Mouse (Mus musculus) kidney, embryonic 14.5 days (tissue): ENCODE measurements at regions not wholly inside any gene's neighbourhood (a gene's known extent, or its start where the extent isn't known, plus 50 kb on each side); places are given as distances from the start of the nearest gene placed in this dataset.

Experiments
- ATAC-seq: fragments of 200-750 bp; cut with Nextera tagmentation; 2 replicates; pipeline ENCODE4 v1.8.0; 2017; ENCODE audit warnings: moderate number of reproducible peaks, mild to moderate bottlenecking, moderate TSS enrichment, moderate library complexity; ENCODE audit not compliant: low FRiP score, low TSS enrichment
- H3K27ac ChIP-seq: fragments of 300-500 bp; sonication (generic); 2 replicates; pipeline ENCODE4 v1.5.1; 2014; ENCODE audit warnings: low read depth, mild to moderate bottlenecking, low read length, moderate library complexity, mixed read lengths
- H3K27me3 ChIP-seq: fragments of 300-500 bp; sonication (generic); 2 replicates; pipeline ENCODE4 v1.6.1; 2014; ENCODE audit warnings: mild to moderate bottlenecking, low read length; ENCODE audit not compliant: control insufficient read depth, insufficient read depth
- H3K36me3 ChIP-seq: fragments of 300-500 bp; sonication (generic); 2 replicates; pipeline ENCODE4 v1.6.1; 2014; ENCODE audit warnings: low read length, mixed read lengths; ENCODE audit not compliant: control insufficient read depth, insufficient read depth
- H3K4me1 ChIP-seq: fragments of 300-500 bp; sonication (generic); 2 replicates; pipeline ENCODE4 v1.6.1; 2014; ENCODE audit warnings: low read length, mixed read lengths; ENCODE audit not compliant: control insufficient read depth, insufficient read depth
- H3K4me2 ChIP-seq: fragments of 300-500 bp; sonication (generic); replicated peaks from 2 replicates; pipeline ENCODE4 v1.6.1; 2014; ENCODE audit warnings: low read depth, mild to moderate bottlenecking, low read length
- H3K4me3 ChIP-seq: fragments of 300-500 bp; sonication (generic); 2 replicates; pipeline ENCODE4 v1.5.1; 2014; ENCODE audit warnings: mild to moderate bottlenecking, low read length
- H3K9ac ChIP-seq: fragments of 300-500 bp; sonication (generic); 2 replicates; pipeline ENCODE4 v1.6.1; 2014; ENCODE audit warnings: low read depth, mild to moderate bottlenecking, low read length, moderate library complexity
- H3K9me3 ChIP-seq: fragments of 300-500 bp; sonication (generic); 2 replicates; pipeline ENCODE4 v1.6.1; 2016; ENCODE audit warnings: low read length; ENCODE audit not compliant: control insufficient read depth
- WGBS: fragments of 180-500 bp; shearing (Covaris S2); extraction: QIAGEN DNeasy Blood & Tissue Kit; methylation state at CpG from one replicate; pipeline ENCODE4 v1.1.7; 2014; 5-methylcytosine and 5-hydroxymethylcytosine counted together

DNA sequence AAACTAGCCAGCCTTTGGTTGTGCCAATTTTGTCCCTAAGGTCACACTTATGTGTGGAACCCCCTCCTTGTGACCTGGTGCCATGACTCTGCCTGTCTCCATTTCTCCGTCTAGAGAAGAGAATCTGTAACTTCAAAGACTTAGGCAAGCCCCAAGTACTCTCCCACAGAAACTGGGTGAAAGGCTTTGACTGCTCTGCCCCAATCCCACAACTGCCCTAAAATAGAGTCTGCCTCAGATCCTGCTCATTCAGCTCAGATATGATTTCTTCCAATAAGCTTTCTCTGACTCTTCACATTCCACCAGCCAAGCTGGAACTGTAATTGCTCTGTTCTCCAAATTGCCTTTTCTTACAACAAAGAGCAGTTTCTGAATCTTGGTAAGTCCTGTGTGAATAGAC is 107.4 kb upstream of the Bcl6 start:
- Histone ChIP-seq H3K27ac (no peak overlapping the region), H3K36me3 (no peaks in the 10 kb centered on the region), H3K27me3 (no peaks in the 10 kb centered on the region), H3K4me1 (no peaks in the 10 kb centered on the region), H3K9ac (no peak overlapping the region), H3K9me3 (no peaks in the 10 kb centered on the region), H3K4me3 (no peak overlapping the region), H3K4me2 (no peak overlapping the region)
- WGBS = 40% methylated on average over 1 of the region's 1 CpGs
- ATAC-seq = no peak

GRCm38 (mm10) chr16:24095630-24096029 is 107.0 kb upstream of the Bcl6 start:
- H3K9ac ChIP-seq = no peak overlapping the region
- 88% methylated on average over 4 of the region's 4 CpGs for WGBS
- no peaks in the 10 kb centered on the region for H3K27me3 ChIP-seq
- no peak overlapping the region for H3K27ac ChIP-seq
- H3K4me1 ChIP-seq = no peaks in the 10 kb centered on the region
- H3K4me3 ChIP-seq = no peak overlapping the region
- H3K4me2 ChIP-seq = no peak overlapping the region
- H3K9me3 ChIP-seq = no peaks in the 10 kb centered on the region
- H3K36me3 ChIP-seq = no peaks in the 10 kb centered on the region
- ATAC-seq = no peak

GRCm38 (mm10) chr16:24094566-24094965 is 105.9 kb upstream of the Bcl6 start:
- no peak overlapping the region for H3K4me3 ChIP-seq
- no peaks in the 10 kb centered on the region for H3K27me3 ChIP-seq
- no peak overlapping the region for H3K9ac ChIP-seq
- H3K9me3 ChIP-seq = no peaks in the 10 kb centered on the region
- H3K36me3 ChIP-seq = no peaks in the 10 kb centered on the region
- no peak overlapping the region for H3K27ac ChIP-seq
- H3K4me2 ChIP-seq = no peak overlapping the region
- no peak for ATAC-seq
- H3K4me1 ChIP-seq = no peaks in the 10 kb centered on the region
- 79% methylated on average over 6 of the region's 6 CpGs for whole genome bisulfite sequencing

DNA sequence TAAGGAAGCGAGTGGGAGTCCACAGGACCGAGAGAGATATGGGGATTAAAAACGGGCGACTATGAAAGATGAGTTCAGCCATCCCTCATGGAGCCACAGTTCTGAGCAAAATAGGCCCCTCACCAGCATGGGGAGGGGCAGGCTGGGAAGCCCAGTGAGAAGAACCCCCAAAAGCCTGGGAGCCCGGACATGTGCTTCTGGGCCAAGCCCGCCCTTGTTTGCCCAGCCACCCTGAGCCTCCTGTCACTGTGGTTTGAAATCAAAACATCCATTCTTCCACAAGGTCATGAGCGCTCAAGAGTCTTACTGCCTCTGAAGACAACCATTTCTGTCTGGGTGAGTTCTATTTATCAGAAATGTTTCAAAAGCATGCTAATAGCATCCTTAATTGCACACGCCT is 105.0 kb upstream of the Bcl6 start:
- H3K4me1 ChIP-seq = no peaks in the 10 kb centered on the region
- H3K27me3 ChIP-seq = no peaks in the 10 kb centered on the region
- no peak overlapping the region for H3K4me3 ChIP-seq
- no peak overlapping the region for H3K9ac ChIP-seq
- H3K27ac ChIP-seq = no peak overlapping the region
- H3K9me3 ChIP-seq = no peaks in the 10 kb centered on the region
- WGBS = 86% methylated on average over 8 of the region's 8 CpGs
- ATAC-seq = no peak
- H3K4me2 ChIP-seq = no peak overlapping the region
- H3K36me3 ChIP-seq = no peaks in the 10 kb centered on the region

DNA sequence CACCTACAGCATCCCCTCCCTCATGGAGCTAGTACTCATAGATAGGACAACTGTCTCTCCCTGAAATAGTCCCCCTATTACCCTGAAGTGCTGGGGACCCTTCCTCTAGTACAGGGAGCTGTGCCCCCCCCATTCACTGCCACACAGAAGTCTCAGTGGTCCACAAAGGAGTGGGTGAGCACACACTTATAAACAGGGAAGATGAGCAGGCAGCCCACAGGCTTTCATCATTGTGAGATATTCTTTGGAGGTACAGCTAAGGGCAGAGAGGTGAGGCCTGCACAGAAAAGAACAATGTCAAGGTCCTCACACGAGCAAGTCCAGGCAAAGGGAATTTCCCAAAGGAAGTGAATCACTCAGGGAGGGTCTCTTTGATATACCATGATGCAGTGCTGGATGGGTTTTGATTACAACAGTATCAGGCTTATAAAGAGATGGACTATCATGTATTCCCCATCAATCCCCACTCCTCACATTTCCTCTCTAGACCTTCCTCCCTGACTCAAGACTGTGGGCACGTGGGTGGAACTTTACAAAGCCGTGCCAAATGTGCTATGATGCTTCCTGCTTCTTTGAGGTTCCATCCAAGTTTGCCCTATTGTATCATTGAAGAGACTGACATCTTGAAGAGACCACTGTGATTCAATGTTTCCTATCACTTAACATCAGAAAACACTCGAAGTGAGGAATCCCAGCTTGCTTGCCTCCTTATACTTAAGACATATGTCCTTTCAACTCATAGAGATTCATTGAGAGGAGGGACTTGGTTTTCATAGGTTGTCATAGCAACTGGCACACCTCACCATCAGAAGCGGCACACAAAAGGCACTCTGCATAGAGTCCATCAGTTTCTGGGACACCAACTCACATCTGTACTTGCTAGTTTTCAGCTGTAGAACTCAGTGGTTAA is 104.2 kb upstream of the Bcl6 start:
- no peak overlapping the region for H3K4me3 ChIP-seq
- 75% methylated on average over 5 of the region's 5 CpGs for WGBS
- no peaks in the 10 kb centered on the region for H3K9me3 ChIP-seq
- no peak overlapping the region for H3K27ac ChIP-seq
- no peaks in the 10 kb centered on the region for H3K36me3 ChIP-seq
- no peak overlapping the region for H3K9ac ChIP-seq
- H3K4me1 ChIP-seq = no peaks in the 10 kb centered on the region
- ATAC-seq = no peak
- H3K27me3 ChIP-seq = no peaks in the 10 kb centered on the region
- no peak overlapping the region for H3K4me2 ChIP-seq

DNA sequence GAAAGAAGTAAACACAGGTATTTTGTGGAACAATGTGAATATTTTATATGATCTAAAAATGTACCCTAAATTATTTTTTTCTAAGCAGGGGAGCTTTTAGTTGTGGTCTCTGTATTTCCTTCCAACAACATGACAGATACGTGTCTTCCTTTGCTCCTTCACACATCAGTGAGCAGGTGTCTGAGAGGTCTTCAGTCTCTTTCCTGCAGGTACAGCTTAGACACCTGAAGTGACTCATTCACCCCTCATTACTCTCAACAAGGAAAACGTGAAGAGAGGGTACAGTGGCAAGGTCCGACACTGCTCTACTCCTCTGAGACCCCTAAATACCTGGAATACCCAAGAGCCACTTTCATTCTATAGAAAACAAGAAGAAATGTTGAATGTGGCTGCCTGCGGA is 103.5 kb upstream of the Bcl6 start:
- Histone ChIP-seq H3K9ac (no peak overlapping the region), H3K4me1 (no peaks in the 10 kb centered on the region), H3K9me3 (no peaks in the 10 kb centered on the region), H3K4me2 (no peak overlapping the region), H3K4me3 (no peak overlapping the region), H3K27me3 (no peaks in the 10 kb centered on the region), H3K27ac (no peak overlapping the region), H3K36me3 (no peaks in the 10 kb centered on the region)
- ATAC-seq = no peak
- 66% methylated on average over 4 of the region's 4 CpGs for WGBS

GRCm38 (mm10) chr16:24090981-24091380 is 102.3 kb upstream of the Bcl6 start:
- H3K9me3 ChIP-seq = no peaks in the 10 kb centered on the region
- H3K36me3 ChIP-seq = no peaks in the 10 kb centered on the region
- no peak overlapping the region for H3K4me3 ChIP-seq
- 78% methylated on average over 4 of the region's 4 CpGs for WGBS
- H3K4me2 ChIP-seq = no peak overlapping the region
- ATAC-seq = no peak
- no peaks in the 10 kb centered on the region for H3K4me1 ChIP-seq
- H3K27ac ChIP-seq = no peak overlapping the region
- no peaks in the 10 kb centered on the region for H3K27me3 ChIP-seq
- H3K9ac ChIP-seq = no peak overlapping the region

DNA sequence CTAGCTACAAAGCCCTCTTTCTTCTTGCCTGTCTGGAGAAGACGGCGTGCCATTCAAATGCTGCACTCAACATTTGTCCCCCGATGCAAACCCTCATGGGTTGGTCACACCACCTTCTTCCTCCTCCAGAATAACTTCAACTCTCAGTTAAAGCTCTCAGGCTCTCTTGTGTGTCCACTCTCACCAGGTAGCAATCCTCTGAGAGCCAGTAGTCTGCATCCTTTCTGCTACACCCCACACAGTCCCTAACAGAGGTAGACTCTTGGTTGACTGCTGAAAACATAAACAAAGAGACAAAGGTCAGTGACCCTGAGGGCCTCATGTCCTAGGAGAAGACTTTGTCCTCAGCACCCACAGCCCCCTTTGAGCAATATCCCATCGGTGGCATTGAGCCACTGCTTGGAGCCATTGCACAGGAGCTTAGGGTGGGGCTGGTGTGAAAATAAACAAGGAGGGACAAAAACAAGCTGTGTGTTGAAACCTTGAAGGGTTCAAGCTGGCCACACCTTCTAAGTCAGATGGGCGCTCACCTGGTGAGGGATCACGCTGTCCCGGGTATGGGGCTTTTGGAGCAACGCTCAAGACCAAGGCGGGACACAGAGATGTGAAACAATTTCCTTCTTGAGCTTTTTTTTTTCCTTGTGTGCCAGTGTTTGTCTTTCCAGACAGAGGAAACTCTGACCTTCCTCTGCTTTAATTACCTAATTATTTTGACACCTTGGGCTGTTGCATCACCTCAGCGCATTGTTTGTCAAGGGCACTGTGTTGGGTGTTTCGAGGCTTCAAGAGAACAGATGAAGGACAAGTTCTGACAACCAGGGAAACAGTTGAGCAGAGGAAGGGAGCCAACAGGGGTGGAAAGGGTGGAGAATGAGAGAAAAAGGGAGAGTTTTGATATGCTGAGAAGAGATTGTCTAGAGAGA is 101.4 kb upstream of the Bcl6 start:
- H3K36me3 ChIP-seq = no peaks in the 10 kb centered on the region
- ATAC-seq = no peak
- H3K9me3 ChIP-seq = no peaks in the 10 kb centered on the region
- no peak overlapping the region for H3K4me3 ChIP-seq
- WGBS = 74% methylated on average over 11 of the region's 11 CpGs
- H3K27me3 ChIP-seq = no peaks in the 10 kb centered on the region
- no peak overlapping the region for H3K27ac ChIP-seq
- H3K4me1 ChIP-seq = no peaks in the 10 kb centered on the region
- H3K4me2 ChIP-seq = no peak overlapping the region
- no peak overlapping the region for H3K9ac ChIP-seq

GRCm38 (mm10) chr16:24083966-24084365 is 95.3 kb upstream of the Bcl6 start:
- WGBS = 83% methylated on average over 8 of the region's 8 CpGs
- Histone ChIP-seq H3K36me3 (no peaks in the 10 kb centered on the region), H3K9me3 (no peaks in the 10 kb centered on the region), H3K4me3 (no peak overlapping the region), H3K9ac (no peak overlapping the region), H3K4me1 (no peaks in the 10 kb centered on the region), H3K27ac (no peak overlapping the region), H3K27me3 (no peaks in the 10 kb centered on the region), H3K4me2 (no peak overlapping the region)
- no peak for ATAC-seq
